Mouse (Mus musculus): ENCODE results near the gene Olfr871. TPM values are rescaled to one million over a fixed set of nuclear protein-coding genes. Genes with fewer than 3 reads are reported as not detected.
"Not testable (repeated sequence)": the region's sequence is repeated elsewhere in the genome, so short reads cannot be mapped to it uniquely, and the experiment has no call there.

The Olfr871 gene
- not detected in 2 replicates for polyA plus RNA-seq (2016; fragmentation: Nextera tagmentation; extraction: Ambion mirVana)

- Histone ChIP-seq H3K9me3 (replicated peaks) (no peaks in the 10 kb centered on the region), H3K4me1 (no peaks in the 10 kb centered on the region), H3K27ac (no peak within 1 kb of the TSS), H3K4me3 (no peak within 1 kb of the TSS), H3K36me3 (no peaks in the 10 kb centered on the region), H3K27me3 (ENCODE audit: low read depth, poor library complexity, severe bottlenecking) (no peaks in the 10 kb centered on the region)
- DNase-seq (ENCODE audit: low spot score), result no peak
These were observed at the start of gene Olfr871 for GRCm38 (mm10) chr9:20211907-20212306. Gene Olfr871 (plus strand): TSS chr9:20212207.

GRCm38 (mm10) chr9:20173957-20174356 lies 38.0 kb upstream of the Olfr871 start, which contains the start of gene Olfr870:
Gene Olfr870 (minus strand): TSS chr9:20174057.
- 89% methylated on average over 2 of the region's 2 CpGs for WGBS
- no peaks in the 10 kb centered on the region for H3K27me3 ChIP-seq (ENCODE audit: low read depth, poor library complexity, severe bottlenecking)

GRCm38 (mm10) chr9:20179463-20179862 lies 32.5 kb upstream of the Olfr871 start:
- Histone ChIP-seq H3K4me3 (no peak overlapping the region), H3K36me3 (no peaks in the 10 kb centered on the region), H3K9me3 (replicated peaks) (no peaks in the 10 kb centered on the region), H3K27ac (no peak overlapping the region), H3K4me1 (no peaks in the 10 kb centered on the region), H3K27me3 (ENCODE audit: low read depth, poor library complexity, severe bottlenecking) (no peaks in the 10 kb centered on the region)
- DNase-seq (ENCODE audit: low spot score), result no peak
- 75% methylated on average over 5 of the region's 5 CpGs for WGBS

More at GRCm38 (mm10) chr9:20173957-20174356, 38.0 kb upstream of the Olfr871 start, which contains the start of gene Olfr870:
- no peak within 1 kb of the TSS for H3K4me3 ChIP-seq
- no peak for DNase-seq (ENCODE audit: low spot score)
- H3K4me1 ChIP-seq, result no peaks in the 10 kb centered on the region
- H3K36me3 ChIP-seq, result no peaks in the 10 kb centered on the region
- no peaks in the 10 kb centered on the region for H3K9me3 ChIP-seq (replicated peaks)
- H3K27ac ChIP-seq, result no peak within 1 kb of the TSS

- Histone ChIP-seq H3K4me3 (no peak overlapping the region), H3K4me1 (no peaks in the 10 kb centered on the region), H3K9me3 (replicated peaks) (no peaks in the 10 kb centered on the region; the same call in 1 of the 2 replicates), H3K27ac (no peak overlapping the region), H3K36me3 (no peaks in the 10 kb centered on the region), H3K27me3 (ENCODE audit: low read depth, poor library complexity, severe bottlenecking) (no peaks in the 10 kb centered on the region)
- DNase-seq (ENCODE audit: low spot score), result no peak
- WGBS, result 61% methylated on average over 1 of the region's 1 CpGs
These were observed 9.9 kb upstream of the Olfr871 start for GRCm38 (mm10) chr9:20202131-20202530.

- not testable (repeated sequence) for DNase-seq (ENCODE audit: low spot score); H3K27me3 ChIP-seq (ENCODE audit: low read depth, poor library complexity, severe bottlenecking); H3K4me1 ChIP-seq; H3K9me3 ChIP-seq (replicated peaks); H3K27ac ChIP-seq; H3K36me3 ChIP-seq; H3K4me3 ChIP-seq
- 96% methylated on average over 7 of the region's 7 CpGs for WGBS
These were observed 8.5 kb upstream of the Olfr871 start for GRCm38 (mm10) chr9:20203413-20203984.

- no peaks in the 10 kb centered on the region for H3K36me3 ChIP-seq
- no peak overlapping the region for H3K4me3 ChIP-seq
- no peaks in the 10 kb centered on the region for H3K27me3 ChIP-seq (ENCODE audit: low read depth, poor library complexity, severe bottlenecking)
- DNase-seq (ENCODE audit: low spot score), result no peak
- no peak overlapping the region for H3K27ac ChIP-seq
- H3K9me3 ChIP-seq (replicated peaks), result no peaks in the 10 kb centered on the region
- WGBS, result 60% methylated on average over 1 of the region's 1 CpGs
- no peaks in the 10 kb centered on the region for H3K4me1 ChIP-seq
These were observed 1.2 kb upstream of the Olfr871 start for GRCm38 (mm10) chr9:20210812-20211211.

- no peak for DNase-seq (ENCODE audit: low spot score)
- Histone ChIP-seq H3K4me3 (no peak overlapping the region), H3K27me3 (ENCODE audit: low read depth, poor library complexity, severe bottlenecking) (no peaks in the 10 kb centered on the region), H3K9me3 (replicated peaks) (no peaks in the 10 kb centered on the region), H3K36me3 (no peaks in the 10 kb centered on the region), H3K4me1 (no peaks in the 10 kb centered on the region), H3K27ac (no peak overlapping the region)
- 80% methylated on average over 2 of the region's 2 CpGs for WGBS
These were observed 530 bp upstream of the Olfr871 start for GRCm38 (mm10) chr9:20211477-20211876.

- Histone ChIP-seq H3K27me3 (ENCODE audit: low read depth, poor library complexity, severe bottlenecking) (no peaks in the 10 kb centered on the region), H3K36me3 (no peaks in the 10 kb centered on the region), H3K4me1 (no peaks in the 10 kb centered on the region), H3K9me3 (replicated peaks) (no peaks in the 10 kb centered on the region), H3K4me3 (no peak within 1 kb of the TSS), H3K27ac (no peak within 1 kb of the TSS)
- no peak for DNase-seq (ENCODE audit: low spot score)
These were observed 24.8 kb downstream of the Olfr871 start, which contains the start of gene Olfr872 for GRCm38 (mm10) chr9:20236819-20237218. Gene Olfr872 (plus strand): TSS chr9:20237119.

- no peak overlapping the region for H3K4me3 ChIP-seq
- WGBS, result 77% methylated on average over 2 of the region's 2 CpGs
- H3K36me3 ChIP-seq, result no peaks in the 10 kb centered on the region
- no peaks in the 10 kb centered on the region for H3K9me3 ChIP-seq (replicated peaks)
- H3K27me3 ChIP-seq (ENCODE audit: low read depth, poor library complexity, severe bottlenecking), result no peaks in the 10 kb centered on the region
- DNase-seq (ENCODE audit: low spot score), result no peak
- no peaks in the 10 kb centered on the region for H3K4me1 ChIP-seq
- no peak overlapping the region for H3K27ac ChIP-seq
These were observed 25.4 kb downstream of the Olfr871 start for GRCm38 (mm10) chr9:20237378-20237777.

Other genes with a start within 250 kb of the Olfr871 start
- gene Olfr866, start 184.2 kb upstream of the Olfr871 start, polyA plus RNA-seq (2016; fragmentation: Nextera tagmentation; extraction: Ambion mirVana), result not detected in 2 replicates
- not detected in 2 replicates for gene Olfr867, start 154.6 kb upstream of the Olfr871 start, polyA plus RNA-seq (2016; fragmentation: Nextera tagmentation; extraction: Ambion mirVana)
- not detected in 2 replicates for gene Olfr868, start 113.6 kb upstream of the Olfr871 start, polyA plus RNA-seq (2016; fragmentation: Nextera tagmentation; extraction: Ambion mirVana)
- gene Olfr869, start 83.2 kb upstream of the Olfr871 start, polyA plus RNA-seq (2016; fragmentation: Nextera tagmentation; extraction: Ambion mirVana), result not detected in 2 replicates
- gene Olfr870, start 38.1 kb upstream of the Olfr871 start, polyA plus RNA-seq (2016; fragmentation: Nextera tagmentation; extraction: Ambion mirVana), result not detected in 2 replicates
- not detected in 2 replicates for gene Olfr872, start 24.9 kb downstream of the Olfr871 start, polyA plus RNA-seq (2016; fragmentation: Nextera tagmentation; extraction: Ambion mirVana)
- gene Olfr39, start 70.1 kb downstream of the Olfr871 start, polyA plus RNA-seq (2016; fragmentation: Nextera tagmentation; extraction: Ambion mirVana), result not detected in 2 replicates
- not detected in 2 replicates for gene Olfr873, start 86.3 kb downstream of the Olfr871 start, polyA plus RNA-seq (2016; fragmentation: Nextera tagmentation; extraction: Ambion mirVana)
- not detected in 2 replicates for gene Olfr18, start 123.9 kb downstream of the Olfr871 start, polyA plus RNA-seq (2016; fragmentation: Nextera tagmentation; extraction: Ambion mirVana)
- 27.8 and 29.5 TPM in 2 replicates for gene Zfp560, start 173.0 kb downstream of the Olfr871 start, polyA plus RNA-seq (2016; fragmentation: Nextera tagmentation; extraction: Ambion mirVana)
- gene Zfp26, start 248.0 kb downstream of the Olfr871 start, polyA plus RNA-seq (2016; fragmentation: Nextera tagmentation; extraction: Ambion mirVana), result 21.1 and 26.7 TPM in 2 replicates

All from limb, embryonic 10.5 days (tissue).